Mouse (Mus musculus) hematopoietic stem cell, adult 5-6 weeks (primary cell): ENCODE results near the gene Klf1. TPM values are rescaled to one million over a fixed set of nuclear protein-coding genes. Genes with fewer than 3 reads are reported as not detected.

Source experiments
- ATAC-seq, 2 experiments: fragments of 125-278 bp in 1 of 2; replicated peaks in 1 of 2; 2 replicates each; pipeline ENCODE4 v1.8.0; 2016 to 2017; ENCODE audit warnings: inconsistent platforms in 2 of 2, mild to moderate bottlenecking in 2 of 2, moderate number of reproducible peaks in 2 of 2, low read depth in 1 of 2, moderate TSS enrichment in 1 of 2; ENCODE audit not compliant: low FRiP score in 2 of 2, poor library complexity in 2 of 2, severe bottlenecking in 2 of 2, insufficient read depth in 1 of 2, low TSS enrichment in 1 of 2
- total RNA-seq: library from RNA; stranded (forward); fragments of 172-1452, 232-1000 nt; gene quantifications from 2 replicates; pipeline ENCODE4 v1.2.3, GENCODE M21; 2017

Gene Klf1
- total RNA-seq, 1 experiment from 2014 or later = 30.6 TPM

DNA sequence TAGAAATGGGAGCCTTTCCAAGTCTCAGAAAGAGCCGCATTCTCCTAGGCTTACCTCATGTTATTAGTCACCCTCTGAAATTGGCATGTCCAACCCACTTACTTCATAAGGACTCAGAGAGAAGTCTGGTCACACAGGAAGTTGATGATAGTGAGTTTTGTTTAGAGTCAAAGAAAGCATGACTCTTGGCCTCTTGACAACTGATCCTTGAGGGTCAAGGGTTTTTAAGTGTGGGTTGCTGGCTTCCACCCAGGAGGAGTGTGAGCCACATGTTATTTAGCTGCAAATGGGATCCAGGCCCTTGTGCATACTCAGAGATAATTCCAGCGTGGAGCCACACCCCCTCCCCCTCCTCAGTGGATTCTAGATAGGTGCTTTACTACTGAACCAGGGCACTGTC is 19.9 kb downstream of the Klf1 start:
- no peak for ATAC-seq

DNA sequence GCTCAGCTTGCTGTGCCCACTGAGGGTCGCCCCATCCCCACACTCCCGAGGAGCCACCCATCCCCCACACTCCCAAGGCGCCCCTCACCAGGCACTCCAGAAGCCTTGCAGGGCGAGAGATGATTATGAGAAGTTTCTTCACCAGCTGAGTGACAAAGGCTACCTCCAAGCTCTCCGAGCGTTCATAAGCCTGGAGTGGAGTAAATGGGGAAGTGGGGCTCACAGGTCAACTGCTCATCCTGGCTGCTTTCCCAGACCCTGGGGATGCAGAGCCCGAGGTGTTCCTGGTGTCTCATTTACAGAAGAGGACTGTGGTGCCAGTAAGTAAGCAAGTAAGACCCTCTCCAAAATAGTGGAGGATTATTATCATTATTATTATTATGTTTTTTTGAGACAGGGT is 23.8 kb downstream of the Klf1 start:
- ATAC-seq = peak; percentile 44 to 50; a peak in 2 of 4 replicates

DNA sequence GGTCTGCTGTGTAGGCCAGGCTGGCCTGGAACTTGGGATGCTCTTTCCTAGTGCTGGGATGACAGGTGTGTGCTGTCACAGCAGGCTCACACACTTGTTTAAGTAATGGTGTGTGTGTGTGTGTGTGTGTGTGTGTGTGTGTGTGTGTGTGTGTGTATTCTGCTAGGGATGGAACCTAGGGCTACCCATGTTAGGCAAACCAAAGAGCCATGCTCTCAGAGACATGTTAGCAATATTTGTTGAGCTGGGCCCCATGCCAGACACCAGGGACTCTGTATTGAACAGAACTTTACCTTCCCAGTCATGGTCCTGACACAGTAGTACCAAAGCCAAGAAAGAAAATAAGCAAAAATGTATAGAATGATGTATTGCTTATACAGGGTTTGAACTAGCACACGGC is 25.8 kb downstream of the Klf1 start:
- no peak for ATAC-seq

DNA sequence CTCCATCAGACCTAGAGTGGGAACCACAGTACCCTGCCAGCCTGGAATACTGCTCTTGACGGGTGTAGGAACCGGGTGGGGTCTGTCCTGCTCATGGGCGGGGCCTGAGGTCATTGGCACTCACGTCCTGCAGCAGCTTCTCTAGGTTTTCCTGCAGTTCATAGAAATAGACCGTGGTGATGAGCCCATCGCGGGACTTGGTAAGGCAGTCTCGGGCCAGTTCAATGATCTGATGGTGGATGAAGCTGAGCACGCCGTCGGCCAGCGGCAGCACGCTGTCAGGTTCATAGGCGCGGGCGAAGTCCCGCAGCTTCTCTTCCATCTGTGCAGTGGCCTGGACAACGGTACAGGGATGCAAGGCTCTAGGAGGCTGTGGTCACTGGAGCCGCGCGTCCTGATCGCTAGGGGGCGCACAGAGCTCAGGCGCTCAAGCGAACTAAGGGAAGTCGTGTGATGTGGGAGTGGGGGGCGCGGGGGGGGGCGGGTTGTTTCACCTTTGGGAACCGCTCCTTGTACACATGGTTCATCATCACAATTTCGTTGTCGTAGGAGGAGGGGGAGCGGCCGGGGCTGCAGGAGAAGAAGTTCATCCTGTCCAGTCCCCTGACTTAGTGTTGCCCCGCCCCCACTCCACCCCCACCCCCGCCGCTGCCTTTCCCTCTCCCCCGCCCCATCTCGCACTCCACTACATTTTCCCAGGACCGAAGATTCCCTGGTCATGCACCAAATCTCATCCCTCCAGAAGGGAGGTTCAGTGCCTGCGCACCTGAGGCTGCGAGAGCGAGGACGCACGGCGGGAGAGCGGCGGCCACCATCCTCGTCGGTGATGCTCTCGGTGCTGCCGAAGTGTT is 27.0 kb downstream of the Klf1 start:
- peak; percentile 69 to 77; a peak in 3 of 4 replicates for ATAC-seq

DNA sequence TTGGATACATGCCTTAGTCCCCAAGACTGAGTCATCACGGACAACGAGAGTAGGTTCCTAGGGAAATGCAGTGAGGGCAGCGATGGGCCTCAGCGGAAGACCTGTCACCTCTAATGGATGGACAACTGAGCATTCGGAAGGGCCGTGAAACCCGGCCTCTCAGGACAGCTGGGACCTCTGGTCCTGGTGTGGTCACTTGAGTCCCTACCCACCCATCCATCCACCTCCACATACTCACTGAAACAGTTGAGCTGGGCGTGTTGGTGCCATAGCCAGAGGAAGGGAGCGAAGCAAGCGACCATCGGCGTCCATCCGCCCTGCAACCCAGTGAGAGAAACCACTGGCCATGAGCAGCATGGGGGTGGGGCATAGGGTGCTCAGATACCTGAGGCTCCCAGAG is 28.9 kb downstream of the Klf1 start:
- ATAC-seq = no peak

DNA sequence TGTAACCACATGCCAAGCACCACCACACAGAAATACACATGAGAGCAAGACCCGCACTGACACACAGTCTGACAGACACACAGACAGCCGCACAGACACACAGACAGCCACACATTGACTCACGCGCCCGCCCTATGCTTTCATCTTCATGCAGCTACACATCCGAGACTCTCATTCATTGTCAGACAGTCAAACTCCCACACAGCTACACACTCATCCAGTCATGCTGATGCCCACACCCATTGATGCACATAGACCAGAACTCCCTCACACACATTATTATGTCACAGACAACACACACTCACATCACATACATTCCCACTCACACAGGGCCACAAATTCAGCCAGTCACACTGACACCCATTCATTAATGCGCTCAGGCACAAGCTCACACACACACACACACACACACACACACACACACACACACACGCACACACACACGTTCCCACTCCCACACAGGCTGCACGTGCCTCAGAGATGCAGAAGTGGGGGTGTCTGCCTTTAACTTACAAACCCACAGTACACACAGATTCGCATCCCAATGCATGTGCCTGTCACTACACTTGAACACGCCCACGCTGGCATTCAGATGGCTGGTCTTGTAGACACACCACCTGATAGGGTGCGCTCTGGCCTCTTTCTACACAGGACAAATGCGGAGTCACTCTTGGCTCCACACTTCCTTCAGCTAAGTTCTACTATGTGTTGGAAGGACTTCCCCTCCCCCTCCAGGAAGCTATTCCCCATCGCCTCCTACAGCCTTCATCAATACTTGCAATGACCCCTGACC is 32.2 kb downstream of the Klf1 start:
- ATAC-seq = no peak

DNA sequence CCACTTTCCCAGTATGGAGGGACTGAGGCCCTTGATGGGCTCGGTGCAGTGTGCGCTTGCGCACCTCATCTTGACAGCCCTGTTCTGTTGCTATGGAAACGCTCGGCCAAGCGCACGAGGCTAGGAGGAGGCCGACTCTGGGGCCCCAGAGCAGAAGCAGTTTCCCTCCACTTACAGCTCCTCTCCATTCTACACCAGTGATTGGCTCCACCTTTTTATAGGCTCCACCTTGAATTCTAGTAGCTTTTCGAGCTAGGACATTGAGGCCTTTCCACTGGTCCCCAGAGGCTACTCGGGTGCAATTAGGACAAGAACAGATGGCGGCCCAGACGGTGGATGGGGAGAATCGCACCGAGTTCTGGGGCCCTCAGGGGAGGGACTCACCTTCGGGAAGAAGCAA is 33.1 kb downstream of the Klf1 start:
- ATAC-seq = no peak

DNA sequence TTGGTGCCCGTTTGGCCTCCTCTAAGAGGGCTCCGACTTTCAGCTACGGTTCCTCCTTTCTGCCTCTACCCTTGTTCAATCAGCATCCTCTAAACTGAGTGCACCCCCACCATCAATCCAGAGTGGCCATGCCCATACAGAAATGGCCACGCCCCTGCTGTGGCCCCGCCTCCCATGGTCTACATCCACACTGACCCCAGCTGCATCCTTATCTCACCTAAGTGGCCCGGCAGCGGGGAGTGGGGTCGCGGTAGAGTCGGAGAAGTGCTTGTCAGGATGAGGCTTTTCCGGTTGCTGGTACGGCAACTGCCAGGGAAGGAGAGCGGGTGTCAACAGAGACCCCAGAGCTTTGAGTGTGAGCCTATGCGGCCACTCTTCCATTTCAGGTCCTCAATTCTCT is 33.8 kb downstream of the Klf1 start:
- ATAC-seq = 0 out of 4 replicates have a peak, but pooled peaks of 1 of the 2 experiments have one; percentile 6

DNA sequence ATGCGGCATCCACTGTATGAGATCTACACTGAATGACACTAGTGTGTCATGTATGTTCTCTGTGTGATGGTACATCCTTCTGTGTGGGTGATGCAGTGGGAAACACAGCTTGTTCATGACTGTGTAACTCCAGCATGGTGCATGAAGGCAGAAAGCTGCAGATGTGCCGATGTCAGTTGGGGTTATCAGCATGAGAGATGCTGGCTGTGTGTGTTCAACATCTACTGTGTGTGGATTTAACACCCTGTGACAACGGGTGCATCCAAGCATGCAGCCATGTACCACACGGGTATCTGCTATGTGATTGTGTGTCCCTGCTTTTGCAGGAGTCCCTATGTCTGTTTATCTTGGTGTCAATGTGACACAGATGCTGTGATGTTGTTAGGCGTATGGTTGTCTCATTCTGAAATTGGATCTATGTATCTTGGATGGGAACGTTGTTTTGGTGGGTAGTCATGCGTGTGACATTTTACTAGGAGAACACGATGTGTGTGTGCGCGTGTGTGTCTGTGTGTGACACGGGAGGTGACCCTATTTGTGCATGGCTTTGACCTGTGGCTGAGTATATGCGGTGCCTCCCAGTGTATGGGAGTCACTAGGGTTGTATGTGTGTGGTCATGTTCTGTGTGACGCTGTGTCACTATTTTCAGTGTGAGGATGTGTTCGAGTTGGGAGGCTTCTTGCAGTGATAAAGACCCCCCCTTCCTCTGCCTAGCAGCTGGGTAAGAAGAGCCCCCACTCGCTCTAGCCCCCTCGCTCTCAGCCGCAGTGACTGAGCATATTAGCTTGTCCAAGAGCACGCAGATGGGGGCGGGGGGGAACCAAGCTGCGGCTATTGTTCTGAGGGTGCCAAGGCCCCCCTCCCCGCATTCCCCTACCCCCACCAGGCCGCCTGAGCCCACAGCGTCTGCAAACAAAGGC is 34.6 kb downstream of the Klf1 start:
- ATAC-seq = no peak

DNA sequence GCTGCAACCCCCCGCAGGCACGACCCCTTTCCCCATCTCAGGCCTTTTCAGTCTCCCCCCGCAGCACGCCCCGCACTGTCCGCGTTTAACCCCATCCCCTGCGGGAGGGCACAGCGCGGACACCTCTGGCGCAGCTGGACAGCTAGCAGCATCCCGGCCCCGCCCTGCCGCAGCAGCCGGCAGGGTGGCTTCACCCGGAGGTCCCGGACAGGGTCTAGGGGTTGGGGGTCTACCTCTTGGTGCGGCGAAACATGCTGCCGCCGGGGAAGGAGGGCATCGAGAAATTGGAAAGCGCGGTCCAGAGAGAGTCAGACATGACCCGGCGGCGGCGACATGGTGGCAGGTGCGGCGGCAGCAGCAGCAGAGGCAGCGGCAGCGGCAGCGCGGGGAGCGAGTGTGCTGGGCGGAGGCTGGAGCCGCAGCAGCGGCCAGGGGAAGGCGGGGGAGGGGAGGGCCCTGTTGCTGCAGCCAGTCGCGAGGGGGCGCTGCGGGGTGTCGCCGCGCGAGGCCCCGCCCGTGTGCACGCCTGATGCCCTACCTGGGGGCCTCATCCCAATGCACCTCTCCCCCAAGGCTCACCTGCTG is 35.3 kb downstream of the Klf1 start, which contains the start of gene Mast1:
TSS of gene Mast1 (minus strand) at position 398 of the 585 bp plus-strand sequence.
- ATAC-seq = peak; percentile 72 to 74

DNA sequence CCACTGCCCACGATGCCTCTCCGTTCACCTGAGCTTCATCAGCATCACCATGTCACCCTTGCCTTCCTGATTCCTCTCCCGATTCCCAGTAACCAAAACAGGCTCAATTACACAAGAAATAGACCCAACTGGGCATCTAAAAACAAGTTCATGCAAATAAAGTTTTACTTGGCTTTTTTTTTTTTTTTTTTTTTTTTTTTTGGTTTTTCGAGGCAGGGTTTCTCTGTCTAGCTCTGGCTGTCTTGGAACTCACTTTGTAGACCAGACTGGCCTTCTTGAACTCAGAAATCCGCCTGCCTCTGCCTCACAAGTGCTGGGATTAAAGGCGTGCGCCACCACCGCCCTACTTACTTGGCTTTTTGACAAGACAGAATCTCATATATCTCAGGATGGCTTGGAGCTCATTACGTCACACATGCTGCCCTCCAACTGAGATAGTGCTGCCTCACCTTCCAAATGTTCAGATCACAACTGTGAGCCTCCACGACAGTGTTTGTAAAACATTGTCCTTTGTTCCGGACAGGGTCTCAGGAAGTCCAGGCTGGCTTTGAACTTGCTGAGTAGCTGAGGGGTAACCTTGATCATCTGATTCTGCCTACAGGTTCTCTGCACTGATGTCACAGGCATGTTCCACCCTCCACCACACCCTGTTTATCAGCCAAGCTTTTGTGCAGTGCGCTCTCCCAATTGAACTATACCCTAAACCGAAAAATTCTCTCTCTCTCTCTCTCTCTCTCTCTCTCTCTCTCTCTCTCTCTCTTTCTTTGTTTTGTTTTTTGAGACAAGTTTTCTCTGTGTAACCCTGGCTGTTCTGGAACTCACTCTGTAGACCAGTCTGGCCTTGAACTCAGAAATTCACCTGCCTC is 36.1 kb downstream of the Klf1 start:
- ATAC-seq = no peak

DNA sequence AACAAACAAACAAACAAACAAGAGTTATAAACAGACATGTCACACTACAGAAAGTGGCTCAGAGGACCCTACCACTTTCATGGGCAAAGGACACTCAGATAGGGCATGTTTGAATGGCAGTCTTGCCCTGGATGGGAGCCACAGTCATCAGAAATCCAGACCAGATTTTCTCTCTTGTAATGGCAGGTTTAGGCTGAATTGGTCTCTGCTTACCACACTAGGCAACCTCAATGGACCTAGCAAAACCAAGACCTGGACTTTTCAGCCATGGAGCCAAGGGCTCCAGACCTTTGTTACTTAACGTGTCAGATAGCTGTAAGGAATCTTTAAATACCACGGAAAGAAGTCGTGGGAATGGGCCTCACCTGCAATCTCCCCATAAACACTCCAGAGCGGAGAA is 42.0 kb downstream of the Klf1 start:
- no peak for ATAC-seq

DNA sequence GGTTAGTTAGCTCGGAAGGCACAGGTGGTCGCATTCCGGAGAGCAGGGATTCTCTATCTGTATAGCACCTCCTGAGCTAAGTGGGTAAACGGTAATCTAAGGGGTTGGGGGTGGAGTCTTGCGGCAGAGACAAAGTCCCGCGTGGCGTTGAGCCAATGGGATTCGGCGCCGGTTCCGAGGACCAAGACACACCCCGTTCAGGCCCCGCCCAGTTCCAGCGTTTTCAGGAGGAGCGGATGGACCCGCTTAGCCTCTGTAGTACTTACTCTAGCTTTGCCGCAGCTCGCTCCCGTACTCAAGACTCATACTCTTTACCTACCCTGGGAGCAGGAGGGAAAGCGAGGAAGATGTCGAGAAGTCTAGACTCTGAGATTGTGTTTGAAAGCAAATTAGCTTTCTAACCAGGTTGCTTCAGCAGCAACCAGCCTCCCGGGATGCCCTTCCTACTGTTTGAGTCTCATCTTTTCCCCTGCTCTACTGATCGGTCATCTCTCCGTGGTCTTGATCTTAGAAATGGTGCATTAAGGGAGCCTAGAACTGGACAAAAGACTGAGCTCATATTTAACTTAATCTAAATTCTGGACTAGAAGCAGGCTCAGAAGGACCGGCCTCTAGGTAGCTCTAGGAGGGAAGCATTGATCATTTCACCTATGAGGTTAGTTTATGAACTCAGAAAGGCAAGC is 42.9 kb downstream of the Klf1 start:
- ATAC-seq = peak; percentile 37 to 45; a peak in 2 of 4 replicates

DNA sequence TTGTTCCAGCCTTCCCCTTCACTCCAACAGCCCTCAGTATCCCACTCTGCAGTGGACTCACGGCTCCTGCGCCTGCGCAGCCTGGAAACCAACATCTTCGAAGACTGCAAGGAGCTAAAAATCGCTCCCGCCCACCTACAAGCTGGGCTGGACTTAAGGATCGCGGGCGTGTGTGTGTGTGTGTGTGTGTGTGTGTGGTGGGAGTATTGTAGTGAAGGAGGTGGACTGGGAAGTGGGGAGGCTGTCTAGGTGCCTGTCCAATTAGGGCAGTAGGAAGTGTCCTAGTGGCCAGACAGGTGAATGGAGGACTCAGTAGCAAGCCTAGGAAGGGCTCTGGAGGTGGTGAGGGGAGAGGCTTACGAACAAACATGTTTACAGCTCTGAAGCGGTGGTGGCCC is 43.5 kb downstream of the Klf1 start:
- no peak for ATAC-seq

DNA sequence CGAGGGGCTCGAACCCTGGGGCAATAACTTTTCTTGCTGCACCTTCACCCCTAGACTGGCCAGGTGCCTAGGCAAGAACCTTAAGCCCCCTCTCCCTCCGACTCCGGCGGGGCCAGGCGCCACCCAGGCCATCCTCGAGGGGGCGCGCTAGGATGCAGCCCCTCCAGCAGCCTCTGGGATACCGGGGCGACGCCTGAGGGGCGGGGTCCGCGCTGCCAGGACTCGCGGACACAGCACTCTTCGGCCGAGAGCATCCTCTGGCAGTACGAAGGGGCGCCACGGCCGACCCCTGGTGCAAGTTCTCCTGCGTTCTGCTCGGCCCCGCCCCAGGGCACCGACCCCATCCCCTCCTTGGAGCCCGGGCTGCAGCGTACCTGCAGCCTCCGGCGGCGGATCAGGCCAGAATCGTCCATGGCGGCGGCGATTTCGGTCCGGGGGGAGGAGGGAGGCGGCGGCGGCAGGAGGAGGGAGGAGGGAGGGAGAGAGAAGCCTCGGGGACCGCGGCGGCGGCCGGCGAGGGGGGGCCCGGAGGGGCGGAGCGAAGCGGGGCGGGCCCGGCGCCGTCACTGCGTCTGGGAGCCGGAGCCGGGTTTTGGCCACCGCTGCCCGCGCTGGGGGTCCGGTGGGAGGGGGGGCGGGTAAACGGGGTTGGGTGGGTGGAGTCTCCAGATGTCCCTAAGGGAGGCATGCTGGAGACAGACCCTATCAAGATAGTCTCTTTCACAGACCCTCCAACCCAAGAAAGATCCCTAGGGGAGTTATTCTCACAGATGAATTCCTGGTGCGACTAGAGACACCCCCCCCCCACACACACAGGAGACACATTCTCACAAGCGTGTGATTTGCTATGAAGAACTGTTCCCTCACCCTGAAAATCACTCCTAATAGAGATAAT is 44.2 kb downstream of the Klf1 start:
- no peak for ATAC-seq
